Mouse (Mus musculus) olfactory bulb, adult 2 months (tissue): ENCODE measurements at regions not wholly inside any gene's neighbourhood (a gene's known extent, or its start where the extent isn't known, plus 50 kb on each side); places are given as distances from the start of the nearest gene placed in this dataset.

Experiments
- H3K27ac ChIP-seq: fragments of 200-500 bp; 2 replicates; pipeline ENCODE4 v1.5.1; 2012; ENCODE audit warnings: low read depth, low read length; ENCODE audit not compliant: insufficient read depth
- H3K4me1 ChIP-seq: fragments of 200-500 bp; 2 replicates; pipeline ENCODE4 v1.6.1; 2012; ENCODE audit warnings: low read length; ENCODE audit not compliant: control insufficient read depth, insufficient read depth
- H3K4me3 ChIP-seq: fragments of 200-500 bp; 2 replicates; pipeline ENCODE4 v1.5.1; 2012; ENCODE audit warnings: mild to moderate bottlenecking, low read depth, low read length, moderate library complexity; ENCODE audit not compliant: insufficient read depth
- CTCF ChIP-seq: fragments of 200-500 bp; IDR thresholded peaks from 2 replicates; pipeline ENCODE4 v1.5.1; 2012; ENCODE audit warnings: low read depth, mild to moderate bottlenecking, low read length, moderate library complexity; ENCODE audit not compliant: insufficient read depth
- POLR2A ChIP-seq: fragments of 200-500 bp; IDR thresholded peaks from 2 replicates; pipeline ENCODE4 v1.6.1; 2012; ENCODE audit warnings: mild to moderate bottlenecking, low read depth, low read length, moderate library complexity; ENCODE audit not compliant: insufficient read depth
- WGBS: fragments of 180-500 bp; shearing (Covaris S2); methylation state at CpG from one replicate; pipeline ENCODE4 v1.1.7; 2018; 5-methylcytosine and 5-hydroxymethylcytosine counted together

- TF ChIP-seq CTCF = no peak
- no peak for TF ChIP-seq POLR2A
- Histone ChIP-seq H3K4me1 (peaks cover 3% of the 10 kb centered on the region; the same call in 1 of the 2 replicates), H3K4me3 (no peak overlapping the region), H3K27ac (no peak overlapping the region)
- 44% methylated on average over 20 of the region's 20 CpGs for WGBS
Measured at GRCm38 (mm10) chr2:75422798-75423685, 236.0 kb upstream of the Hnrnpa3 start.

DNA sequence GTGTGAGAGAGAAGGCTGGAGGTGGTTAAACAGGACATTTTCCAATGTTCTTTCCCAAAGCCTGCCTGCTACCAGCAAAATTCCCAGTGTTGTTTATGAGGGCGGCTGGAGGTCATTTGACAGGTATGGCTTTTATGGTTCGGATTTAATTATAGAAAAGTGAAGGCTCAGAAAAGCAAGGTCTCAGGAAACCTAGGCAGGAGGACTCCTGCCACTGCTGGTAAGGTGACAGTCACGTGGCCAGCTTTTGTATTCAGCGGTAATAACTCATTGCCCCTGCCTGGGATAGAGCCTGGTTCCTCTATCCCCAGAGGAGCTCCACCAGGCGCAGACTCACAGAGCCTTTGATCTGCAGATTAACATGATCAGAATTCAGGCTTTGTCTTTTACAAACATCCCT, 235.2 kb upstream of the Hnrnpa3 start:
- peaks cover 3% of the 10 kb centered on the region; the same call in 1 of the 2 replicates for H3K4me1 ChIP-seq
- WGBS = 46% methylated on average over 5 of the region's 5 CpGs
- no peak overlapping the region for H3K27ac ChIP-seq
- H3K4me3 ChIP-seq = no peak overlapping the region
- no peak for TF ChIP-seq CTCF

- TF ChIP-seq POLR2A = no peak
- no peak for TF ChIP-seq CTCF
- H3K4me1 ChIP-seq = peaks cover 3% of the 10 kb centered on the region; the same call in 1 of the 2 replicates
- 27% methylated on average over 7 of the region's 7 CpGs for WGBS
- H3K4me3 ChIP-seq = no peak overlapping the region
- no peak overlapping the region for H3K27ac ChIP-seq
Measured at GRCm38 (mm10) chr2:75424363-75424762, 234.7 kb upstream of the Hnrnpa3 start.

GRCm38 (mm10) chr2:75424911-75425310, 234.2 kb upstream of the Hnrnpa3 start:
- H3K4me1 ChIP-seq = peaks cover 3% of the 10 kb centered on the region; the same call in 1 of the 2 replicates
- H3K4me3 ChIP-seq = no peak overlapping the region
- no peak overlapping the region for H3K27ac ChIP-seq
- WGBS = 88% methylated on average over 14 of the region's 14 CpGs
- TF ChIP-seq CTCF (no peak), POLR2A (no peak)

GRCm38 (mm10) chr2:75425384-75425783, 233.7 kb upstream of the Hnrnpa3 start:
- TF ChIP-seq POLR2A (no peak), CTCF (no peak)
- 43% methylated on average over 7 of the region's 7 CpGs for WGBS
- no peak overlapping the region for H3K4me3 ChIP-seq
- H3K27ac ChIP-seq = no peak overlapping the region
- H3K4me1 ChIP-seq = peaks cover 3% of the 10 kb centered on the region; the same call in 1 of the 2 replicates

DNA sequence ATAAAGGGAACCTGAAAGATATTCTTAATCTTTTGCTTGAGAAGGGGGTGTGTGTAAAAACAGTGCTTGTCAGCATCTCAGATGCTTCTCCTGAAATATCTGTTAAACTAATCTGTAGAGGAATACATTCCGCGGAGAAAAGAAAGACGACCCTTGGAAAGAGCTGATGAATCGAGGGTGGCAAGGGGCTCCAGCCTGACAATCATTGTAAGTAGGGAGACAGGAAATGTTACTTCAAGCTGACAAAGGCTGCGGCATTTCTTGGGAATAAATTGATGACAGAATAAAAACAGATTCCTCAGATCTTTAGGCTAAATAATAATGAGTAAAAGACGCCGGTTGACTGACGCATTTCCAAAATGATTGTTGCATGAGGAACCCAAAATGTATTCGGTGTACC, 233.3 kb upstream of the Hnrnpa3 start:
- no peak overlapping the region for H3K27ac ChIP-seq
- 77% methylated on average over 9 of the region's 9 CpGs for WGBS
- no peak overlapping the region for H3K4me3 ChIP-seq
- peaks cover 3% of the 10 kb centered on the region; the same call in 1 of the 2 replicates for H3K4me1 ChIP-seq
- no peak for TF ChIP-seq POLR2A
- TF ChIP-seq CTCF = no peak

DNA sequence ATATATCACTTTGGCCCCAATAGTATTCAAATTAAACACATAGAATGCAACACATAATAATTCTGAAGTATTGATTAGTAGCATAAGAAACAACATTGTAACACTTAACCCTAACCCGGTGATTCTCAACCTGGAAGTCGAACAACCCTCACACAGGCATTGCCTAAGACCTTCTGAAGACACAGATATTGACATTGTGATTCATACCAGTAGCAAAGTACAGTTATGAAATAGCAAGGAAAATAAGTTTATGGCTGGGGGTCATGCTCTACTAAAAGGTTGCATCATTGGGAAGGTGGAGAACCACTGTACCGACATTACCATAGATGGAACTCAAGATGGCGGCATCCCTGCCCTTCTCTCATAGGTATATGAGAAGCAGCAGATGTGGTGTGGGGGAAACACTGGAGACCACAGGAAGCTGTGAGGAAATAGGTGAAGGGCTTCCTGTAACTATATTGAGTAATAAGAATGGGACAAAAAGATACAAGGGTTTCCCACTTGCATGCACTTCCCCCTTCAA, 231.1 kb upstream of the Hnrnpa3 start:
- Histone ChIP-seq H3K27ac (no peak overlapping the region), H3K4me3 (no peak overlapping the region), H3K4me1 (peaks cover 3% of the 10 kb centered on the region; the same call in 1 of the 2 replicates)
- WGBS = 97% methylated on average over 4 of the region's 4 CpGs
- TF ChIP-seq CTCF (no peak), POLR2A (no peak)

DNA sequence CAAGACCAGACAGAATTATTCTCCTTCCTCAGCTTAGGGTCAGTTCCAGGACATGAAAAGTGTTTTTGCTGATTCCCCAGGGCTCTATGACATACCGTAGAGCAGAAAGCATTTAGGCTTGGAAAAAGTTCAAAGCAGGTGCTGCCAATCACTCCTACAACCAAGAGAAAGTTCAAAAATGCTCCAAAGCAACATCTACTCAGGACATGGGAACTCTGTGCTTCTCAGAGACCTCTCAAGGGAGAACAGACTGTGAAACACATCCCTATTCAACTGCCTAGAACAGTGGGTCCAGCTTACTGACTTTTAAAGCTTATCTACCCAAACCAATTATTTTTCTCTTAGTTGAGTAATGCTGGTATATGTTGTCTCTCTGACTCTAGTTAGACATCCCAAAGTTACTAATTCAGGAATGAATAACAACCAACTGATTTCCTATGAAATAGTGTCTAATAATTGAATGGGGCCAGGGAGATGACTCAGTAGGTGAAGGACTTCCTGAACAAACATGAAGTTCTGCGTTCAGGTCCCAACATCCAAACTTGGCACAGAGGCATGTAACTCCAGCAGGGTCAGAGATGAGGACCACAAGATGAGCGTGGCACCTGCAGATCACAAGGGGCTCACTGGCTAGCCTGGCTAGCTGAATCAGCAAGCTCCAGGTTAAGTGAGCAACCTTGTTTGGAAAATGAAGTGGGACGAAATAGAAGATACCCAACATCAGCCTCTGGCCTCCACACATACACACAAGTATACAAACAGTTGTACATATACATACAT, 228.7 kb upstream of the Hnrnpa3 start:
- TF ChIP-seq POLR2A = no peak
- TF ChIP-seq CTCF = no peak
- 93% methylated on average over 4 of the region's 4 CpGs for WGBS
- no peak overlapping the region for H3K4me3 ChIP-seq
- H3K27ac ChIP-seq = no peak overlapping the region
- no peaks in the 10 kb centered on the region for H3K4me1 ChIP-seq

DNA sequence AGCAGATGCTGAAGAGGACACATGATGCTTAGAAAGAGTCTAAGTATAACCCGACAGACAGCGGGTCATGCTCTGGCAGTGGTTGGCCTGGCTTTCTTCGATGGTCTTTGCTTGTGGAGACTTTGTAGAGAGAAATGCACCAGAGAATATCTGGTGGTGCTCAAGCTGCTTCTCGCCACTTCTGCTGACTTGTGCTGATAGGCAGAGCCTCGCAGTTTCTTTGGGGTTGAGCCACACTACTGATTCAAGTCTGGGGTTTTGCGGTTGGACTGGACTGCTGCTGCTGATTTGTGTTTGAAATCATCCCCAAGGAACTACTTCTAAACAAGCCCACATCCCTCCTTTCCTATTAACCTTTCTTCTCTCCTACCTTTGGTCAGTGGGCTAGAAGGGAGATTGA, 227.1 kb upstream of the Hnrnpa3 start:
- Histone ChIP-seq H3K4me3 (no peak overlapping the region), H3K4me1 (no peaks in the 10 kb centered on the region), H3K27ac (no peak overlapping the region)
- TF ChIP-seq CTCF = no peak
- no peak for TF ChIP-seq POLR2A
- WGBS = 84% methylated on average over 6 of the region's 6 CpGs
